Mouse (Mus musculus) frontal cortex, adult (tissue): ENCODE data around the gene Gsg1.

Experiments used
- ATAC-seq: cut with Nextera tagmentation; 2 replicates; pipeline ENCODE4 v1.9.2; 2017; ENCODE audit warnings: mild to moderate bottlenecking, moderate library complexity, mixed read lengths; ENCODE audit not compliant: low TSS enrichment

Gene Gsg1

DNA sequence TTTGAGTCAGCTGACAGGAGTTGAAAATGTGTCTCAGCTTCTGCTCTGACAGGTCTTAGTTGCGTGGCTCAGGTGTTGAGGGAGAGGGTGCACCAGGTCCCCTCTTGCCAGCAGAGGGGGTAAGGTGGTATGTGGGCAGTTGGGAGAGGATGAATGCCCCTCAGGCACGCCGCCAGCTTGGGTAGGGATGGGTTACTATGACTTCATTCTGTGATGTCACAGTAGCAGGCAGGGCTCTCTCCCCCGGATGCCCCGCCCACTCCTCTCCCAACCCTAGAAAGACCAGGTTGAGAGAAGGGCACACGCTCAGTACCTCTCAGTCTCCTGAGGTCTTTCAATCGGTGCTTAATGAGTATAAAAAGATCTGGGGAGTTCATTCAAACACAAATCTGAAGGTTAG is at the start of gene Gsg1:
Gsg1 (minus strand) TSS at position 199 of the 400 bp plus-strand sequence.
- ATAC-seq, result no peak

DNA sequence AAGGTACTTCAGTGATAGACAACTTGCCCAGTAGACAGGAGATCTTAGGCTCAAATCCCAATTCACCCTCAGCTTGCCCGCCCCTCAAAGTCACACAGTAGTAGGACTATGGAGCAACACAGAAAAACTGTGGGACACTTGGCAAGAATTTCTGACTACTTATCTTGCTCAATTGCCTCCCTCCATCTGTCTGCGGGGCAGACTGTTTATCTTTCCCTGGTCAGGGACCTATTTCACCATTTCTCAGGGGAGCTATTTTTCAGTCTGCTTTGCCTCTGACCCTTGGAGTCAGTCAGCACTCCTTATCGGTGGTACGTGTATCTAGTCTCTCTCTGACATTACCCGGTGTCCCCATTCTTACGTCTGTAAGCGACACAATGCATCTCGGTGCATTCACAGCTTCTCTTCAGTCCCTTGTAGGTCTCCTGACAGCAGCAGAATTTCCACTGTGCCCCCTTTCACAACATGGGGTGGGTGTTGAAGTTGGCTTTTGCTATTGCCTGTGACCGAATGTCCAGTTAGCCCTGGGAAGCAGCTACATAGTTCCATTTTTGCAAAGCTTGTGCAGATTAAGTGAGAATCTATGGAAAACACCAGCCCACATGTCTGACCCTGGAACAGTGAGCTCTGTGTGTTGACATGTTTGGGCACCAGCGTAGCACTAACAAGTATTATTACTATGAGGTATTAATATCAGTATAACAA is 48.4 kb upstream of the Gsg1 start:
- ATAC-seq, result no peak

DNA sequence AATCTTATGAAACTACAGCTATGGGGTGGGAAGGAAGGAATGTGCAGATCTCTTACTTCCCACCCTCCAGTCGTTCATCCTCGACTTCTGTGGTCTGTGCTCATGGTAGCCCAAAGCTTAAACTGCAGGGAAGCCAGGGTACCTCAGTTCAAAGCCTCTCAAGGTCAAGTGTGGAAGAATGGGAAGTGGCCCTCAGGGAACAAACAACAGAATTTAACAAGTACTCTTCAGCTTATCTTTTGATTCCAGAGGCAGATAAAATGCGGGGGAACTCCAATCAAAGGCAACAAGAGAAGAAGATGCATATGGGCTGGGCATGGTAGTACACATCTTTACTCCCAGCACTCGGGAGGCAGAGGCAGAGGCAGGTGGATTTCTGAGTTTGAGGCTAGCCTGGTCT is 46.3 kb upstream of the Gsg1 start:
- no peak for ATAC-seq

GRCm38 (mm10) chr6:135299024-135299550 is 44.9 kb upstream of the Gsg1 start:
- ATAC-seq, result no peak

GRCm38 (mm10) chr6:135297570-135297969 is 43.4 kb upstream of the Gsg1 start:
- no peak for ATAC-seq

DNA sequence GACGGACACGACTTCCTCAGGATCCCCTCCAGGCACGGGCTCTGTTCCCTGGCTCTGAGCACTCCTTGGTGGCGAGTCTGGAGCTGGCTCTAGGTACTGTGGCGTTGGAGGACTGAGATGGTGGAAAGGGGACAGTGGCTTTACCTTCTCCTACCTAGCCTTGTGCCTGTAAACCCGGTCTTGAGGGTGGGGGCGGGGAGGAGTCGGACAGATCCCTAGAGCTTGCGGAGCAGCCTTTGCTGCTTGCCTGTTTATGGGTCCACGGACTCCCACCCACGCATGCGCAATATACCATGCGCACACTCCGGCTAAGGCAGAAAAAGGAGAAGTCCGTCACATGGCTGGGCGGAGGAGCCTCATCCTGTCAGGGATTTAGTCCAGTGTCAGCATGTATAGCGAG is 42.1 kb upstream of the Gsg1 start:
- ATAC-seq, result peak; percentile 34

- ATAC-seq, result peak; percentile 75
Observed at GRCm38 (mm10) chr6:135295082-135295861, 41.1 kb upstream of the Gsg1 start.

DNA sequence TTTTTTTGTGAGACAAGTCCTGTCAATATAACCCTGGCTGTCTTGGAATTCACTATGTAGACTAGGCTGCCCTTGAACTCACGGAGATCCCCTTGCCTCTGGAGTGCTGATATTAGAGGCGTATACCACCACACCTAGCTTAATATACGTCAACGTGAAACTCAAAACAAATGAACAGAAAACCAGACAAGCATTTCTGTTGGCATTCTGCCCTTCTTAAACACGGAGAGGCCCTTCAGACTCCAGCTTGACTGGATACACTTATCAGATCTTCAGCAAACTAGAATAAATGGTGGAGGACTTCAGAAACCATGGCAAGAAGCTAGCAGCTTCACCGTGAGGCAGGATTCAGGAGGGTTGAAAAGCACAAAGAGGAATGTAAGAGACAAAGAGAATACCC is 40.0 kb upstream of the Gsg1 start:
- ATAC-seq, result no peak

DNA sequence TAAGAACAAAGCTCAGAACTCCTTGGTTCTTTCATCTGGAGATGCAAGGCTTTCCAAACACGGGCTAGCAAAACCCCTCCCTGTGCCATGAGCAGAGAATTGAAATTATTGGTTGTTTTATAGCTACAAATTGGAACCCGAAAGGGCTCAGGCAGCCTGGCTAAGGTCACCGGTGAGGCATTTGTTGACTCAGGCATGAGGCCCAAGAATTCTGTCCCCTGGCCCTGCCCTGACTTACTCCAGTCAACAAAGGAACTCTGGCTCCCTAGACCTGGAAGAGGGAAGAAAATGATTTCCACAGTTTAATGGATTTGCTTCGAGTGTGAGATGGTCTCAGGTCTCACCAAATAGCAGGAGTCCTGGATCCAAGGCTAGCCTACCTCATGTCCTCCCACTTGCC is 38.2 kb upstream of the Gsg1 start:
- no peak for ATAC-seq

- ATAC-seq, result no peak
Observed at GRCm38 (mm10) chr6:135279856-135280255, 25.7 kb upstream of the Gsg1 start.

- no peak for ATAC-seq
Observed at GRCm38 (mm10) chr6:135279286-135279685, 25.1 kb upstream of the Gsg1 start.

DNA sequence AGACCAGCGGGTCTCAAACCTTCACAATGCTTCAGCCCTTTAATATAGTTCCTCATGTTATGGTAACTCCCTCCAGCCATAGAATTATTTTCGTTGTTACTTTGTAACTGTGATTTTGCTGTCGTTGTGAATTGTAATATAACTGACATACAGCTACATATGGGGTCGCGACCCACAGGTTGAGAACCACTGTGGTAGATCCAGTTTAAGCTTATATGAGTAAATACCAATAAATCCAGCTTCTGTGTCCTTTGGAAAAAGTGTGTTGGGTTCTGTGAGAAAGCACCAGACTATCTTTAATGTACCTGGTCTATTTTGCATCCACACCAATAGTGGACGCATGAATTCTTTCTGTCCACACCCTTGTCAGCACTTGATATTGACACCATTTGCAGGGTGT is 24.2 kb upstream of the Gsg1 start:
- no peak for ATAC-seq

DNA sequence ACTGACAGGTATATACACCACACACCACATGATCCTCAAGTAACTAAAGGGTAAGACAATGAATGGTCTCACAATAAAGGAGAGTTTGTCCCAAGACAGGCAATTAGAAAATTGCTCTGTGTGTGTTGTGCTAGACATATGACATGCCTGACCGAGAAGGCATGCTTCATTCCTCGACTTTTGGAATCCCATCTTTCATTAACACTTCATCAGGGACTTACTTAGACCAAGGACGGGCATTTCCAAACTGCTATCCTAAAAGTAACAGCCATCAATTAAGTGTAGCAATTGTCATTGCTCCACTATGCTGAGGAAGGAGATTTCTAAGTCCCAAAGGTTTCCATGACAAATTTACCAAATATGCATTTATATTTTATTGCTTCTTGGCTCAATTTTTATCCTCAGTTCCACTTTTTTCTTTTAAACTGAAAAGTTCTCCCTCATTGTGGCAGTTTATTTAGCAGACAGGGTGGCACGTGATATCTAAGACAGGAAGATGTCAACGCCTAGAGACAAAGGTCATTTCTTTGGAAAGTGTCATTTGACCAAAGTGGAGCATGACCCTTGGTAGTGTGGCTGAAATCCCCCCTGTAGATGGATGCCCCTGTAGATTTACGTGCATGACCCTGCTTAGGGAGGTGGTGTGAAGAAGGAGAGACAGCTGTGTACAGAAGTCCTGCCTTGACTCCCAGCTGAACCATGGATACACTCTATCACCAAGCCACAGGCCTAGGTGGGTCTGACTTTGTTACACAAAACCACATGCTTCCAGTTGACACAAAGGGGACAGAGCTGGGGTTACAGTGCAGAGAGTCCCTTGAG is 22.5 kb upstream of the Gsg1 start:
- ATAC-seq, result no peak

- ATAC-seq, result no peak
Observed at GRCm38 (mm10) chr6:135275231-135275630, 21.1 kb upstream of the Gsg1 start.

GRCm38 (mm10) chr6:135273066-135273465 is 18.9 kb upstream of the Gsg1 start:
- ATAC-seq, result no peak

- no peak for ATAC-seq
Observed at GRCm38 (mm10) chr6:135271761-135272160, 17.6 kb upstream of the Gsg1 start.

DNA sequence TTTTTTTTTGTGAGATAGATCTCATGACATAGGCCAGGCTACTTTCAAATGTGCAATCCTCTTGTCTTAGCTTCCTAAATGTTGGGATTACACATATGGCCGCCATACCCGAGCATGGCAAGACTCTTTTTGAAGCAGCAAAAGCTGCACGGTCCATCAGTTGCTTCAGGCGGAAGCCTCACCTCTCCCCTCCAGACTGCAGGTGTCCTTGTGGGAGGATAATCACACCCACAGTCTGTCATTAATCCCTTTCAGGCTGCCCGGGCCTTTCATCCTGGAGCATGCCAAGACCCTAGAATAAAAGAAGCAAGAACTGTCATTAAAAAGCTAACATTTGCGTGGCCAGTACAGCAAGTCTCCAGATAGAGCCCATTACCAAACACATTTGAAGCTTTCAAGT is 15.5 kb upstream of the Gsg1 start:
- ATAC-seq, result no peak

GRCm38 (mm10) chr6:135268392-135268791 is 14.2 kb upstream of the Gsg1 start:
- no peak for ATAC-seq

DNA sequence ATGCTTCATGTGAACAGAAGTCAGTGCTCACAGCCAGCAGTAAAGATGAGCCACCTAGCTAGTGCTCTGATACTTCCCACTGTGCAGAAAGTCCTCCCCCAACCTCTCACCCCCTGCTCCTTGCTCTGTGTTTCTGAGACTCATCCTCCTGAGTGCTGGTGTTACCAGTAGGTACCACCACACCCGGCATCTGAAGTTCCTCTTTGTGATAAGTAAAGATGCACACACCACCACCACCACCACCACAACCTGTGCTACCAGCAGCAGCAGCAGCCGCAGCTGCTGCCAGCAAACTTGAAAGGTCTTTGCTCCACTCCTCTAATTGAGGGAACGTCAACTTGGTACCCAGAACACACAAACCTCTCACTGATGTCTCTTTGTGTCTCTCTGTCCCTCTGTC is 13.1 kb upstream of the Gsg1 start:
- no peak for ATAC-seq

DNA sequence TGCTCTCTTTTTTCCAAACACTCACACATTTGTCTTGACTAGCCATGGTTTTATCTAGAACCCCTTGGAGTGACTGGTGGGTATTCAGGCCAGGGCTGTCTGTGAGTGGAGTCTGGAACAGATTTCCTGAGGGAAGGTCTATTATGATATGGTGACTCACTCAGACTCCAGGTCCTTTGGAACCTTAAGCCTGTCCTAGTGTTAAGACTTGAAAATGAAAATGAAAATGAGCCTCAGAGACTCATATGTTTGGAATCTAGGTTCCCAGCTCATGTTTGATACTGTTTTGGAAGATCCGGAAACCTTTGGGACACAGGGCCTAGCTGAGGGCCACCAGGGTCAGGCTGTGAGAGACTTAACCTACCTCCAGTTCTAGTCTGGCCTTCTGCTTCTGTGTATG is 11.9 kb upstream of the Gsg1 start:
- no peak for ATAC-seq

DNA sequence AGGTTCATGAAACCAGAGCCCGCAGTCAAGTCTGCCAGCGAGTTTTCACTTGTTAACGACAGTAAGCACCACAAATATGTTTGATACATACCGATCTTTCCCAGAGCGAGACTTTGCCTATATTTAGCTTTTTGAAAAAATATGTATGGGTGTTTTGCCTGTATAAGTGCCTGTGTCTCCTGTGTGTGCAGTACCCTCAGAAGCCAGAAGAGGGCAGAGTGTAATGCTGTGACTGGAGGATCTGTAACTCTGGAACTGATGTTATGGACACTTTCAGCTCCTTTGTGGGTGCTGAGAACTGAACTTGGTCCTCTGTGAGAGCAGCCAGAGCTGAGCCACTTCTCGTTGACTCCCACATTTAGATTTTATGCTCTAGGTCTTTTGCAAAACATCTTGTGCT is 10.0 kb upstream of the Gsg1 start:
- no peak for ATAC-seq

- no peak for ATAC-seq
Observed at GRCm38 (mm10) chr6:135262565-135262964, 8.4 kb upstream of the Gsg1 start.
